Mouse (Mus musculus) lung, embryonic 14.5 days (tissue): ENCODE results near the gene Ncs1. TPM values are rescaled to one million over a fixed set of nuclear protein-coding genes. Genes with fewer than 3 reads are reported as not detected.

ENCODE experiments used
- ATAC-seq: fragments of 200-750 bp; cut with Nextera tagmentation; 2 replicates; pipeline ENCODE4 v1.8.0; 2017; ENCODE audit warnings: mild to moderate bottlenecking, moderate TSS enrichment, moderate library complexity; ENCODE audit not compliant: insufficient read depth
- DNase-seq: peaks from one replicate; pipeline ENCODE4 v3.0.0-alpha.2; 2015
- H3K27ac ChIP-seq: fragments of 300-500 bp; sonication (generic); 2 replicates; pipeline ENCODE4 v1.5.1; 2014; ENCODE audit warnings: low read depth, mild to moderate bottlenecking, moderate library complexity
- H3K27me3 ChIP-seq: fragments of 300-500 bp; sonication (generic); 2 replicates; pipeline ENCODE4 v1.6.1; 2014; ENCODE audit warnings: low read length, control low read depth; ENCODE audit not compliant: insufficient read depth
- H3K36me3 ChIP-seq: fragments of 300-500 bp; sonication (generic); 2 replicates; pipeline ENCODE4 v1.6.1; 2014; ENCODE audit warnings: control low read depth; ENCODE audit not compliant: insufficient read depth
- H3K4me1 ChIP-seq: fragments of 300-500 bp; sonication (generic); 2 replicates; pipeline ENCODE4 v1.6.1; 2014; ENCODE audit warnings: antibody characterized with exemption, control low read depth; ENCODE audit not compliant: insufficient read depth
- H3K4me2 ChIP-seq: fragments of 300-500 bp; sonication (generic); 2 replicates; pipeline ENCODE4 v1.6.1; 2014; ENCODE audit warnings: mild to moderate bottlenecking
- H3K4me3 ChIP-seq: fragments of 300-500 bp; sonication (generic); 2 replicates; pipeline ENCODE4 v1.5.1; 2014; ENCODE audit warnings: low read depth, low read length
- H3K9ac ChIP-seq: fragments of 300-500 bp; sonication (generic); 2 replicates; pipeline ENCODE4 v1.6.1; 2014
- H3K9me3 ChIP-seq: fragments of 300-500 bp; sonication (generic); 2 replicates; pipeline ENCODE4 v1.6.1; 2016; ENCODE audit warnings: low read depth, low read length, control low read depth
- CTCF ChIP-seq: IDR thresholded peaks from 2 replicates; pipeline ENCODE4 v1.5.1; 2016; ENCODE audit warnings: antibody characterized with exemption, low read depth
- WGBS: fragments of 180-500 bp; shearing (Covaris S2); extraction: QIAGEN DNeasy Blood & Tissue Kit; methylation state at CpG from one replicate; pipeline ENCODE4 v1.1.7; 2014; 5-methylcytosine and 5-hydroxymethylcytosine counted together
- polyA plus RNA-seq: library from polyadenylated mRNA; unstranded; fragments of >200 nt; fragmentation: Nextera tagmentation; extraction: Ambion mirVana; gene quantifications from 2 replicates; pipeline ENCODE4 v1.2.1, GENCODE M21; 2014

Ncs1 gene
- polyA plus RNA-seq, 1 experiment from 2014 or later, result 28.6 TPM

DNA sequence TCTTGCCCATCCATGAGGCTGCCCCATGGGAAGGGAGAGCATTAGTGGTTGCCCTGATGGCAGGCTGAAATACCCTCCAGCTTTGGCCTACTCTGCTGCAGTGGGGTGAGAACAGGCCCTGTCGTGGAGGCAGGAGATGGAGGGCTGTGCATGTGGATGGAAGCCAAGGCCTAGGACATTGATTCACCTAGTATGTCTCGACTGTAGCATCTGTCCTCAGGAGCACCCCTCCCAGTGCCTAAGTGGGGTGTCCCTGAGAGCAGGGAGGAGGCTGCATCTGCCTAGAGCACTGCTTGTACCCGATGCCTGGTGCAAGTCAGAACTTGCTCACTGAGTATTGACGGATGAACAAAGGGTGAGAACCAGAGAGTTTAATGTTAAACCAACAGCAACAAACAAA lies 39.4 kb upstream of the Ncs1 start:
- Histone ChIP-seq H3K4me3 (no peak overlapping the region), H3K27me3 (no peaks in the 10 kb centered on the region), H3K9me3 (no peaks in the 10 kb centered on the region), H3K4me2 (no peak overlapping the region), H3K9ac (no peak overlapping the region), H3K4me1 (no peaks in the 10 kb centered on the region), H3K27ac (no peak overlapping the region), H3K36me3 (peaks cover 34% of the 10 kb centered on the region)
- 77% methylated on average over 4 of the region's 4 CpGs for WGBS
- no peak for DNase-seq
- ATAC-seq, result no peak
- TF ChIP-seq CTCF, result no peak

DNA sequence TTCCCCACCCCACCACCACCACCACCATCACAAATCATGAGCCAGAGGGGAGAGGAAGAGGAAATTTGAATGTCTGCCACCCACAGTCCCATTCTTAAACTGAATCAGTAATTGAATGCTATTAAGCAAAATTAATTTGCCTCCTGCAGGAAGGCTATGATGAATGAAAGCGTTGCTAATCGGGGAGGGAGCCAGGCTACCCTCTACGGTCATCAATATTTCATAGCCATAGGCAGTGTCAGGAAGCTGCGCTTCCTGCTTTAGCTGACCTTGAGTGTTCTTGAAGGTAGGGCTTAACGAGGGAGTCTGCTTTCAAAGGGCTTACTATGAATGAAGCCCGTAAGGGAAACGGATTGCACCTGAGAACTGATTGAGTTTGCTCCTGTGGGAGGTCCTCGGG lies 38.7 kb upstream of the Ncs1 start:
- no peak for TF ChIP-seq CTCF
- no peak overlapping the region for H3K27ac ChIP-seq
- DNase-seq, result no peak
- no peak overlapping the region for H3K4me2 ChIP-seq
- H3K4me1 ChIP-seq, result no peaks in the 10 kb centered on the region
- no peaks in the 10 kb centered on the region for H3K9me3 ChIP-seq
- H3K36me3 ChIP-seq, result peaks cover 31% of the 10 kb centered on the region
- H3K4me3 ChIP-seq, result no peak overlapping the region
- ATAC-seq, result no peak
- no peaks in the 10 kb centered on the region for H3K27me3 ChIP-seq
- WGBS, result 68% methylated on average over 8 of the region's 8 CpGs
- H3K9ac ChIP-seq, result no peak overlapping the region

DNA sequence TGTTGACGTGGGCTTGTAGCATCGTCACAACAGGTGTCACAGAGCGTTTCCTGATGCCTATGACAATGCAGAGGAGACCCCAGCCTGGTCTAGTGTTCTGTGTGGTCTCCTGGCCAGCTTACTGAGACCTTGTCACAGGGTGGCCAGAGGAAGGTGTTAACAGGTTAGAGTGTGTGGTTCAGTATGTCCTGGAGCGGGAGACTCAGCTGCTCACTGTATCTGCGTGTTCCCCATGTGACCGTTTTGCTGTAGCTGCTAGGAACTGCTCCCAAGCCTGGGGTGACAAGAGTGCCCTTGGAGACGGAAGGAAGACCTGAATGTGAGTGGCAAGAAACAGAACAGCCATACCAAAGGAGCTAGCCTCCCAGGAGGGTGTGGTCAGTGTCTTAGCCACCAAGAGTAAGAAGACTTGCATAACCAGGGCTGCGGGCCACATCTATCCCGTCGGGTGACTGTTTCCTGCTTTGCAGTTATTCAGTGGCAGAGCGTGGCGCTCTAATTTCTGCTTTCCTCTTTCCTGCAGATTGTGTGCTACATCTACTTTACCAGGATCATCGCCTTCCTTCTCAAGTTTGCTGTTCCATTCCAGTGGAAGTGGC lies 37.0 kb upstream of the Ncs1 start:
- Histone ChIP-seq H3K27ac (no peak overlapping the region), H3K4me3 (no peak overlapping the region), H3K9ac (no peak overlapping the region), H3K4me1 (no peaks in the 10 kb centered on the region), H3K36me3 (peaks cover 33% of the 10 kb centered on the region), H3K27me3 (no peaks in the 10 kb centered on the region), H3K9me3 (no peaks in the 10 kb centered on the region), H3K4me2 (no peak overlapping the region)
- 84% methylated on average over 13 of the region's 13 CpGs for WGBS
- DNase-seq (no peak), ATAC-seq (no peak)
- no peak for TF ChIP-seq CTCF

DNA sequence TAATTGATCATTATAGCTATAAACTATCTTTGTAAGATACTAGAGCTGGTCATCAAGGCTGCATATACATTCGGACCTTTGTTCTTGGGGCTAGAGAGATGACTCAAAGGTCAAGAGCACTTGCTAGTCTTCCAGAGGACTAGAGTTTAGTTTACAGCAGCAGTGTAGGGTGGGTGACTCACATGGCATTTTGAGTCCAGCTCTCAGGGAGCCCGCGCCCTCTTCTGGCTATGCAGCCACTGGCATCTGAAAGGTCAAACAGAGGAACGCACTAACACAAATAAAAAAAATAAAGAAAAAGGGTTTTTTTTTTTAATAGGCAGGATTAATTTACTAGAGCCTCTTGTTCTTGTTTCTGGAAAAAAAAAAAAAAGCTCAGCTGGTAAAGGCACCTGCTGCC lies 36.1 kb upstream of the Ncs1 start:
- peaks cover 41% of the 10 kb centered on the region for H3K36me3 ChIP-seq
- no peaks in the 10 kb centered on the region for H3K9me3 ChIP-seq
- no peak for ATAC-seq
- no peak overlapping the region for H3K27ac ChIP-seq
- no peak for TF ChIP-seq CTCF
- DNase-seq, result no peak
- H3K4me1 ChIP-seq, result no peaks in the 10 kb centered on the region
- H3K4me2 ChIP-seq, result no peak overlapping the region
- 87% methylated on average over 4 of the region's 4 CpGs for whole genome bisulfite sequencing
- H3K9ac ChIP-seq, result no peak overlapping the region
- no peaks in the 10 kb centered on the region for H3K27me3 ChIP-seq
- H3K4me3 ChIP-seq, result no peak overlapping the region

DNA sequence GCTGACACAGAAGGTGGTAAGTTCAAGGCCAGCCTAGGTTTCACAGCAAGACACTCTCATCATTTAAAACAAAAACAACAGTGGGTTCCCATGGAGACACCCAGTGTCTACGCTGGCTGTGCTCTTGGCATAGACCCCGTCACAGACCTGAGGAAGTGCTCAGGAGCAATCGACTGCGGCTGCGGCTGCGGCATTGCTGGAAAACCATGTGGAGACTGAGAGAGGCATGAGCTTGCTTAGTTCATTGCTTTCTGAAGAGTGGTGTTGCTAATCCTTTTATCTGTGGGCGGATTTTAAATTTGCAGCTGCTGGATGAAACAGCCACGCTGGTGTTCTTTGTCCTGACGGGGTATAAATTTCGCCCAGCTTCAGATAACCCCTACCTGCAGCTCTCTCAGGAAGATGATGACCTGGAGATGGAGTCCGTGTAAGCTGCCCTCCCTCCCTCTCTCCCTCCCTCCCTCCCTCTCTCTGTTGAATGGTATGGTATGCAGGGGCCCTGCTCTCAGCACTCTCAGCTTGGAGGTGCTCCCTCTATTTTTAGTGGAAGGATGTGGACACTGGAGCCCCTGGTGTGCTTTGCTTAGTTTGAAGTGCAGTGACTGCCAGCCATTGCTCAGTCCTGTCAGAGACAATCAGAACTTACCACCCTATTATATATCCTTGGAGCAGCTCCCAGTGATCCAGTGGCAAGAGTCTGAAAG lies 35.3 kb upstream of the Ncs1 start:
- Histone ChIP-seq H3K4me2 (no peak overlapping the region), H3K4me3 (no peak overlapping the region), H3K9ac (no peak overlapping the region), H3K9me3 (no peaks in the 10 kb centered on the region), H3K36me3 (peaks cover 48% of the 10 kb centered on the region), H3K27ac (no peak overlapping the region), H3K4me1 (no peaks in the 10 kb centered on the region), H3K27me3 (no peaks in the 10 kb centered on the region)
- no peak for TF ChIP-seq CTCF
- whole genome bisulfite sequencing, result 72% methylated on average over 11 of the region's 11 CpGs
- no peak for DNase-seq
- no peak for ATAC-seq

DNA sequence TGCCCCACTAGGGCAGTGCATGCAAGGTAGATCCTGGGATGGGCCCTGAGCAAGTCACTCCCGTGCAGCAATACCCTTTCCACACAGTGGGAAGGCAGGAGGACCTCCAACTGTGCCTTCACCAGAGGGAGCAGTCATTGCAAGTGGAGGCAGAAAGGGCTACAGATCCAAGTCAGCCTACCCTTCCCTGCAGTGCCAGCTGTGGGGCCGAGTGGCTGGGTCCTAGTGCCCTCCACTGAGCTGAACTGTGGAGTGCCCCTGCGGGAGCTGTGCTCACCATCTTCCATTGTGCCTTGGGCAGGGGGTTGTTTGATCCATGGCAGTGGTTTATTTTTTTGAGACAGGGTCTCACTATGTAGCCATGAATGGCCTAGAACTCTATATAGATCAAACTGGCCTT lies 34.4 kb upstream of the Ncs1 start:
- H3K4me1 ChIP-seq, result no peaks in the 10 kb centered on the region
- no peak overlapping the region; the same call in 1 of the 2 replicates for H3K27ac ChIP-seq
- no peaks in the 10 kb centered on the region for H3K27me3 ChIP-seq
- no peak overlapping the region for H3K4me2 ChIP-seq
- DNase-seq, result no peak
- TF ChIP-seq CTCF, result no peak
- 65% methylated on average over 3 of the region's 3 CpGs for WGBS
- no peak overlapping the region for H3K9ac ChIP-seq
- H3K36me3 ChIP-seq, result peaks cover 48% of the 10 kb centered on the region
- no peak for ATAC-seq
- H3K4me3 ChIP-seq, result no peak overlapping the region
- H3K9me3 ChIP-seq, result no peaks in the 10 kb centered on the region

DNA sequence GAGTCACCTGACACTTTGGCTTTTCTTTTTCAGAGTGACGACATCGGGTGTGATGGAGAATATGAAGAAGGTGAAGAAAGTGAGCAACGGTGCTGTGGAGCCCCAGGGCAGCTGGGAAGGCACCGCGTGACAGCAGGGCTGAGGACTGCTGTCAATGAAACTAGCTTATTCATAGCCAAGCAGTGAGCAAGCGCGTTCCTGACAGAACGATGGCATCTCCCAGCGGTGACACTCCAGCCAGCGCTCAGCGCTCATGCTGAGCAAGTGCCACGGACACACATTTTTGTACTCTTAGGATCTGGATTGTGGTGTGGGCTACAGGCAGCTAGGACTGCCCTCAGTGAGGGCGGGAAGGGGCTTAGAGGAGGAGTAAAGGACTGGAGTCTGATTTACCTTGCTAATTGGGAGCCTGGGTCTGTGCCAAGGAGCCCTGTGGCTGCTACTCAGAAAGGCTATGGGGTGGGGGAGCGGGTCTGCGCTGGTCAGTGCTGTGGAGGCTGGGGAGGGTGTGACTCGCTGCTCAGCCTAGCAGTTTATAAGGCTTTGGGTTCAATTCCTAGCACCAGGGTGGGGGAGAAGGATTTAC lies 31.3 kb upstream of the Ncs1 start:
- H3K9ac ChIP-seq, result no peak overlapping the region
- whole genome bisulfite sequencing, result 84% methylated on average over 16 of the region's 16 CpGs
- H3K27ac ChIP-seq, result no peak overlapping the region
- no peak for TF ChIP-seq CTCF
- H3K36me3 ChIP-seq, result peaks cover 41% of the 10 kb centered on the region
- H3K4me3 ChIP-seq, result no peak overlapping the region
- no peaks in the 10 kb centered on the region for H3K4me1 ChIP-seq
- H3K4me2 ChIP-seq, result no peak overlapping the region
- H3K9me3 ChIP-seq, result no peaks in the 10 kb centered on the region
- ATAC-seq (no peak), DNase-seq (no peak)
- H3K27me3 ChIP-seq, result no peaks in the 10 kb centered on the region
